Mouse (Mus musculus): ENCODE results near the gene Dazap1. TPM values are rescaled to one million over a fixed set of nuclear protein-coding genes. Genes with fewer than 3 reads are reported as not detected.

Dazap1 gene
- polyA plus RNA-seq, 1 experiment from 2014 or later = 55.6 TPM

DNA sequence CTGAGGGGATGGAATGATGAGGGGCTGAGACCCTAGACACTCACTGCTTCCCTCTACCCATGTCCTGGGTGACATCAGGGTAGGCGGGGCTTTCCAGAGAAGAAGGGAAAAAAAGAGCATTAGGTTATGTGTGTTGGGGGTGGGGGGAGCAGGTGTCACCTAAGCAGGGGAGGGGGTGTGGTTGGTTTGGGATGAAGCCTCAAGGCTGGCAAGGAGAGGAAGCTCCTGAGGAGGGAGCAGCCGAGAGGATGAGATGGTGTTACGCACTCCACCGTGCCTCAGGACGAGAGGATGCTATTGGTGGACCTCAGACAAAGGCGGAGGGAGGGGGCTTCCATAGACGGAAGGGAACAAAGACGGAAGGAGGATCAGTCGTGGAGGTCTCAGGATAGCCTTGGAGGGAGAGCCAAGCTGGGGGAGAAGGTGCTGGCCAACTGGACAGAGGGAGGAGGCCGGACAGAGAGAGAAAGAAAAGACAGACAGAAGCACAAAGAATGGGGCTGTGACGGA is 39.4 kb downstream of the Dazap1 start:
- H3K4me1 ChIP-seq (ENCODE audit: control insufficient read depth, insufficient read depth, low read length) = peaks cover 13% of the 10 kb centered on the region
- no peak overlapping the region for H3K9ac ChIP-seq (ENCODE audit: low read length)
- no peaks in the 10 kb centered on the region for H3K36me3 ChIP-seq (ENCODE audit: control insufficient read depth, insufficient read depth, low read length)
- H3K27me3 ChIP-seq (ENCODE audit: control insufficient read depth, insufficient read depth, low read length) = peaks cover 63% of the 10 kb centered on the region
- no peak overlapping the region for H3K4me3 ChIP-seq (ENCODE audit: low read depth, low read length)
- ATAC-seq (ENCODE audit: insufficient number of reproducible peaks, low FRiP score, low TSS enrichment, low read depth) (no peak), DNase-seq (ENCODE audit: low spot score) (no peak)
- 26% methylated on average over 11 of the region's 11 CpGs for WGBS
- H3K4me2 ChIP-seq (ENCODE audit: low read depth, severe bottlenecking) = no peak overlapping the region
- H3K9me3 ChIP-seq (ENCODE audit: control insufficient read depth, low read length) = no peaks in the 10 kb centered on the region
- H3K27ac ChIP-seq (replicated peaks; ENCODE audit: low read depth, low read length) = no peak overlapping the region

- Histone ChIP-seq H3K36me3 (ENCODE audit: control insufficient read depth, insufficient read depth, low read length) (no peaks in the 10 kb centered on the region), H3K27me3 (ENCODE audit: control insufficient read depth, insufficient read depth, low read length) (peaks cover 69% of the 10 kb centered on the region), H3K4me2 (ENCODE audit: low read depth, severe bottlenecking) (no peak overlapping the region), H3K9ac (ENCODE audit: low read length) (no peak overlapping the region), H3K4me3 (ENCODE audit: low read depth, low read length) (no peak overlapping the region), H3K9me3 (ENCODE audit: control insufficient read depth, low read length) (no peaks in the 10 kb centered on the region), H3K27ac (replicated peaks; ENCODE audit: low read depth, low read length) (no peak overlapping the region), H3K4me1 (ENCODE audit: control insufficient read depth, insufficient read depth, low read length) (peaks cover 8% of the 10 kb centered on the region)
- 79% methylated on average over 10 of the region's 10 CpGs for WGBS
- ATAC-seq (ENCODE audit: insufficient number of reproducible peaks, low FRiP score, low TSS enrichment, low read depth) = no peak
- no peak for DNase-seq (ENCODE audit: low spot score)
Measured at GRCm38 (mm10) chr10:80301256-80302081, 40.2 kb downstream of the Dazap1 start.

- 43% methylated on average over 5 of the region's 5 CpGs for WGBS
- Histone ChIP-seq H3K9ac (ENCODE audit: low read length) (no peak overlapping the region), H3K4me3 (ENCODE audit: low read depth, low read length) (no peak overlapping the region), H3K36me3 (ENCODE audit: control insufficient read depth, insufficient read depth, low read length) (no peaks in the 10 kb centered on the region), H3K4me2 (ENCODE audit: low read depth, severe bottlenecking) (no peak overlapping the region), H3K9me3 (ENCODE audit: control insufficient read depth, low read length) (no peaks in the 10 kb centered on the region), H3K27ac (replicated peaks; ENCODE audit: low read depth, low read length) (no peak overlapping the region), H3K27me3 (ENCODE audit: control insufficient read depth, insufficient read depth, low read length) (peaks cover 75% of the 10 kb centered on the region), H3K4me1 (ENCODE audit: control insufficient read depth, insufficient read depth, low read length) (0 out of 2 replicates have a peak, but pooled peaks cover 3% of the 10 kb centered on the region)
- no peak for DNase-seq (ENCODE audit: low spot score)
- ATAC-seq (ENCODE audit: insufficient number of reproducible peaks, low FRiP score, low TSS enrichment, low read depth) = no peak
Measured at GRCm38 (mm10) chr10:80302082-80302355, 40.7 kb downstream of the Dazap1 start.

DNA sequence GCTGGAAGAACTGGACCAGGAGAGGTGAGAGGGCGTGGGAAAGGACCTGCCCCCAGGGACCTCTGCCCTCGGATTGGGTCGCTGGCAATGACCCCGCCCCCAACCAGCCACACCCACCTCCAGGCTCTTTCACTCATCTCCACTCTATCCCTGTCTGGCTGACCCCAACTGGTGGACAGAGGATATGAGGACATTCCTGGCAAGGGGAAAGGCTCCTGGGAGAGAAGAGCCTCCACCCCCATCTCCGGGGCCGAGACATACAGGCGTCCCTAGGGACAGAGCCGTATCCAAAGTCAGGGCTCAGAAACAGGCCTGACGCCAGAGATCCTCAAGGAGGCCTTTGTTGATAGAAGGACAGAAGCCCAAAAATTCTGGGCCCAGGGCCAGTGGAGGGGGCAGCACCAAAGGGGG is 41.2 kb downstream of the Dazap1 start:
- no peak overlapping the region for H3K9ac ChIP-seq (ENCODE audit: low read length)
- H3K27ac ChIP-seq (replicated peaks; ENCODE audit: low read depth, low read length) = no peak overlapping the region
- ATAC-seq (ENCODE audit: insufficient number of reproducible peaks, low FRiP score, low TSS enrichment, low read depth) (no peak), DNase-seq (ENCODE audit: low spot score) (no peak)
- H3K27me3 ChIP-seq (ENCODE audit: control insufficient read depth, insufficient read depth, low read length) = peaks cover 77% of the 10 kb centered on the region
- H3K4me1 ChIP-seq (ENCODE audit: control insufficient read depth, insufficient read depth, low read length) = 0 out of 2 replicates have a peak, but pooled peaks cover 3% of the 10 kb centered on the region
- H3K36me3 ChIP-seq (ENCODE audit: control insufficient read depth, insufficient read depth, low read length) = no peaks in the 10 kb centered on the region
- H3K9me3 ChIP-seq (ENCODE audit: control insufficient read depth, low read length) = no peaks in the 10 kb centered on the region
- H3K4me2 ChIP-seq (ENCODE audit: low read depth, severe bottlenecking) = no peak overlapping the region
- no peak overlapping the region for H3K4me3 ChIP-seq (ENCODE audit: low read depth, low read length)
- WGBS = 15% methylated on average over 9 of the region's 9 CpGs

- DNase-seq (ENCODE audit: low spot score) (no peak), ATAC-seq (ENCODE audit: insufficient number of reproducible peaks, low FRiP score, low TSS enrichment, low read depth) (no peak)
- Histone ChIP-seq H3K9ac (ENCODE audit: low read length) (no peak overlapping the region), H3K4me3 (ENCODE audit: low read depth, low read length) (no peak overlapping the region), H3K27me3 (ENCODE audit: control insufficient read depth, insufficient read depth, low read length) (peaks cover 66% of the 10 kb centered on the region), H3K36me3 (ENCODE audit: control insufficient read depth, insufficient read depth, low read length) (no peaks in the 10 kb centered on the region), H3K27ac (replicated peaks; ENCODE audit: low read depth, low read length) (no peak overlapping the region), H3K4me1 (ENCODE audit: control insufficient read depth, insufficient read depth, low read length) (0 out of 2 replicates have a peak, but pooled peaks cover 3% of the 10 kb centered on the region), H3K9me3 (ENCODE audit: control insufficient read depth, low read length) (no peaks in the 10 kb centered on the region), H3K4me2 (ENCODE audit: low read depth, severe bottlenecking) (no peak overlapping the region)
- WGBS = 17% methylated on average over 12 of the region's 12 CpGs
Measured at GRCm38 (mm10) chr10:80304458-80304857, 43.2 kb downstream of the Dazap1 start.

DNA sequence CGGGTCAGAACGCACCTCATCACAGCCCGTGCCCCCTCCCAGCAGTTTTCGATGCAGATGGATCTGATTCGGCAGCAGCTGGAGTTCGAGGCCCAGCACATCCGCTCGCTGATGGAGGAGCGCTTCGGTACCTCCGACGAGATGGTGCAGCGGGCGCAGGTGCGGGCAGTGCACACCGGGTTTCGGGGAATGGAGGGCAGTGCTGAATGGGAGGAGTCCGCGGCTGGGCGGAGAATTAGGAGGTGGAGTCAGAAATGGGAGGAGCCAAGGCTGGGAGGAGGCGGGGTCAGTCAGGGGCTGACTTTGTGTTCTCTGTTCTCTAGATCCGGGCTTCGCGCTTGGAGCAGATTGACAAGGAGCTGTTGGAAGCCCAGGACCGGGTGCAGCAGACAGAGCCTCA is 43.6 kb downstream of the Dazap1 start:
- H3K4me2 ChIP-seq (ENCODE audit: low read depth, severe bottlenecking) = no peak overlapping the region
- ATAC-seq (ENCODE audit: insufficient number of reproducible peaks, low FRiP score, low TSS enrichment, low read depth) (no peak), DNase-seq (ENCODE audit: low spot score) (no peak)

DNA sequence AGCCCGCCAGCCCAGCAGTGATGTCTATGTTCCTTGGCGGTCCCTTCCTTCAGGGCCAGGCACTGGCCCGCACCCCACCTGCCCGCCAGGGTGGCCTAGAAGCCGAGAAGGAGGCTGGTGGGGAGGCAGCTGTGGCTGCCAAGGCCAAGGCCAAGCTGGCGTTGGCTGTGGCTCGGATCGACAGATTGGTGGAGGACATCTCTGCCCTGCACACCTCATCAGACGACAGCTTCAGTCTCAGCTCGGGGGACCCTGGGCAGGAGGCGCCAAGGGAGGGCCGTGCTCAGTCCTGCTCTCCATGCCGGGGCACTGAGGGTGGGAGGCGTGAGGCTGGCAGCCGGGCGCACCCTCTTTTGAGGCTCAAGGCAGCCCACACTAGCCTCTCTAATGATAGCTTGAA is 50.3 kb downstream of the Dazap1 start:
- 78% methylated on average over 16 of the region's 16 CpGs for WGBS
- no peak overlapping the region for H3K9ac ChIP-seq (ENCODE audit: low read length)
- peaks cover 73% of the 10 kb centered on the region for H3K27me3 ChIP-seq (ENCODE audit: control insufficient read depth, insufficient read depth, low read length)
- DNase-seq (ENCODE audit: low spot score) (no peak), ATAC-seq (ENCODE audit: insufficient number of reproducible peaks, low FRiP score, low TSS enrichment, low read depth) (no peak)
- H3K36me3 ChIP-seq (ENCODE audit: control insufficient read depth, insufficient read depth, low read length) = no peaks in the 10 kb centered on the region
- H3K27ac ChIP-seq (replicated peaks; ENCODE audit: low read depth, low read length) = no peak overlapping the region
- no peaks in the 10 kb centered on the region for H3K9me3 ChIP-seq (ENCODE audit: control insufficient read depth, low read length)
- no peak overlapping the region for H3K4me3 ChIP-seq (ENCODE audit: low read depth, low read length)
- no peak overlapping the region for H3K4me2 ChIP-seq (ENCODE audit: low read depth, severe bottlenecking)
- 0 out of 2 replicates have a peak, but pooled peaks cover 1% of the 10 kb centered on the region for H3K4me1 ChIP-seq (ENCODE audit: control insufficient read depth, insufficient read depth, low read length)

More for the DNA sequence above, 43.6 kb downstream of the Dazap1 start:
- Histone ChIP-seq H3K4me3 (ENCODE audit: low read depth, low read length) (no peak overlapping the region), H3K4me1 (ENCODE audit: control insufficient read depth, insufficient read depth, low read length) (0 out of 2 replicates have a peak, but pooled peaks cover 3% of the 10 kb centered on the region), H3K9me3 (ENCODE audit: control insufficient read depth, low read length) (no peaks in the 10 kb centered on the region), H3K27ac (replicated peaks; ENCODE audit: low read depth, low read length) (no peak overlapping the region), H3K27me3 (ENCODE audit: control insufficient read depth, insufficient read depth, low read length) (peaks cover 63% of the 10 kb centered on the region), H3K36me3 (ENCODE audit: control insufficient read depth, insufficient read depth, low read length) (no peaks in the 10 kb centered on the region), H3K9ac (ENCODE audit: low read length) (no peak overlapping the region)
- WGBS = 9% methylated on average over 25 of the region's 25 CpGs

- Histone ChIP-seq H3K9ac (ENCODE audit: low read length) (no peak overlapping the region), H3K27me3 (ENCODE audit: control insufficient read depth, insufficient read depth, low read length) (peaks cover 73% of the 10 kb centered on the region), H3K4me2 (ENCODE audit: low read depth, severe bottlenecking) (no peak overlapping the region), H3K9me3 (ENCODE audit: control insufficient read depth, low read length) (no peaks in the 10 kb centered on the region), H3K27ac (replicated peaks; ENCODE audit: low read depth, low read length) (no peak overlapping the region), H3K4me3 (ENCODE audit: low read depth, low read length) (no peak overlapping the region), H3K4me1 (ENCODE audit: control insufficient read depth, insufficient read depth, low read length) (0 out of 2 replicates have a peak, but pooled peaks cover 2% of the 10 kb centered on the region), H3K36me3 (ENCODE audit: control insufficient read depth, insufficient read depth, low read length) (no peaks in the 10 kb centered on the region)
- no peak for DNase-seq (ENCODE audit: low spot score)
- no peak for ATAC-seq (ENCODE audit: insufficient number of reproducible peaks, low FRiP score, low TSS enrichment, low read depth)
- 61% methylated on average over 54 of the region's 54 CpGs for WGBS
Measured at GRCm38 (mm10) chr10:80312586-80313504, 51.6 kb downstream of the Dazap1 start.

Measured in limb, embryonic 11.5 days (tissue).